Mouse (Mus musculus): ENCODE measurements around the gene Adar.

- TF ChIP-seq CTCF (IDR thresholded peaks at IDR 0.05; ENCODE audit: borderline replicate concordance, insufficient read depth, low read length): no peak
- TF ChIP-seq POLR2A (IDR thresholded peaks at IDR 0.05; ENCODE audit: low read depth, low read length): no peak
Observed at GRCm38 (mm10) chr3:89773740-89774211, 59.0 kb downstream of the Adar start.

Data from embryonic fibroblast, embryonic 13.5 days (primary cell).